Mouse (Mus musculus) MN1 (cell line): ENCODE data around the gene Stip1.

Experiments used
- DNase-seq: peaks from one replicate; pipeline ENCODE4 v3.0.0-alpha.2; 2016; ENCODE audit warnings: low spot score

The Stip1 gene

GRCm38 (mm10) chr19:6985300-6985699 lies 54.5 kb downstream of the Stip1 start:
- no peak for DNase-seq

- DNase-seq: no peak
Measured at GRCm38 (mm10) chr19:6983621-6984020, 56.1 kb downstream of the Stip1 start.

- no peak for DNase-seq
Measured at GRCm38 (mm10) chr19:6981465-6981864, 58.3 kb downstream of the Stip1 start.

GRCm38 (mm10) chr19:6980381-6981093 lies 59.2 kb downstream of the Stip1 start, which contains the start of gene Fkbp2:
Gene Fkbp2 (minus strand): TSS chr19:6980501.
- DNase-seq: peak; percentile 96

- DNase-seq: peak; percentile 97
Measured at GRCm38 (mm10) chr19:6979486-6980380, 60.0 kb downstream of the Stip1 start.

- DNase-seq: peak; percentile 46
Measured at GRCm38 (mm10) chr19:6979001-6979479, 60.7 kb downstream of the Stip1 start.

- no peak for DNase-seq
Measured at GRCm38 (mm10) chr19:6978639-6978974, 61.2 kb downstream of the Stip1 start.

GRCm38 (mm10) chr19:6977759-6978638 lies 61.8 kb downstream of the Stip1 start:
- DNase-seq: no peak

- DNase-seq: peak; percentile 91
Measured at GRCm38 (mm10) chr19:6975537-6976521, 63.9 kb downstream of the Stip1 start, which contains the start of gene Plcb3. Gene Plcb3 (minus strand): TSS chr19:6976470.

GRCm38 (mm10) chr19:6974211-6975205 lies 65.3 kb downstream of the Stip1 start, which contains the start of gene Ppp1r14b:
Gene Ppp1r14b (plus strand): TSS chr19:6974968.
- peak; percentile 78 for DNase-seq

- DNase-seq: no peak
Measured at GRCm38 (mm10) chr19:6973581-6974190, 66.1 kb downstream of the Stip1 start.

- no peak for DNase-seq
Measured at GRCm38 (mm10) chr19:6972247-6972917, 67.4 kb downstream of the Stip1 start.

- DNase-seq: no peak
Measured at GRCm38 (mm10) chr19:6971644-6972043, 68.1 kb downstream of the Stip1 start.
